Mouse (Mus musculus) urinary bladder, postnatal 36 days (tissue): ENCODE measurements around the gene Actr1a.

Experiments used
- DNase-seq, 2 experiments: peaks; one replicate each; pipeline ENCODE4 v3.0.0; 2022; ENCODE audit warnings: low spot score in 2 of 2, mixed read lengths in 1 of 2

The Actr1a gene

GRCm38 (mm10) chr19:46327531-46328064 is 68.0 kb downstream of the Actr1a start:
- DNase-seq, result no peak
